Mouse (Mus musculus): ENCODE data around the gene Alkbh8. TPM values are rescaled to one million over a fixed set of nuclear protein-coding genes. Genes with fewer than 3 reads are reported as not detected.
"Not testable (repeated sequence)": the region's sequence is repeated elsewhere in the genome, so short reads cannot be mapped to it uniquely, and the experiment has no call there.

Alkbh8 gene
- total RNA-seq (2021): 10 to 100 TPM; 45.6 to 47.5 TPM

DNA sequence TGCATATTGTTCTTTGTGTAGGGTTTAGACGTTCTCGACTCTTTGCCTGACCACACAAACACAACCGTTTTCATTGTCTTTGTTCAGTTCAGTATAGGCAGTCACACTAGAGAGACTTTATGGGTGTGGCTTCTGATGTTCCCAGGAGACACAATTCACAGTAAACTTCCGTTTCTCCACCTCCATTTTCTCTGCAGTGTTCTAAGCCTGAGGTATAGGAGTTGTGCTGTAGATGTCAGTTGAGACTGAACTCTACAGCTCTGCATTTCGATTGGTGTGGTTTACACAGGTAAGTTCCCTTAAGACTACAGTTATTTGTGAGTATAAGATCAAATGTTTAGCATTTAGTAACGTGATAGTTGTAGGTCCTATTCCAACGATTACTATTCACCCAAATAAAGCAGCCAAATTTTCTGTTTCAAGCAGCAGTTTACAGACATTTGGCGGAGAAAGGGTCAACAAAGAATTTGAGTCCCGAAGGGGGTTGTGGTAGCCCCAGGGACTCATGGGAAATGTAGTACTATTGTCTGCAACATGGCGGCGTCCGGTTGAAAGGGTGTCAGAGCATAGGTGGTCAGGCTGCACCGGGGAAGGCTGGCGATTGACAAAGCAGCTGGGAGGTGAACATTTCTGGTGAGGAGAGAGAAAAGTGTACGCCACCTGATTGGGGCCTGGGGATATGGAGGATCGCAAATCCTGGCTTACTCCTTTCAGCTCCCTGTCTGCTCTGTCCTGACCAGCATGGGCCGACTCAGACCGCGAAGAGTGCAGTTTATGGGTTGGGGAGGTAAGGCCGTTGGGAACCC is at the start of gene Alkbh8:
Alkbh8 (plus strand) TSS at position 179 of the 806 bp plus-strand sequence.
- intact Hi-C loops (cut with DNase I): no loop called here

DNA sequence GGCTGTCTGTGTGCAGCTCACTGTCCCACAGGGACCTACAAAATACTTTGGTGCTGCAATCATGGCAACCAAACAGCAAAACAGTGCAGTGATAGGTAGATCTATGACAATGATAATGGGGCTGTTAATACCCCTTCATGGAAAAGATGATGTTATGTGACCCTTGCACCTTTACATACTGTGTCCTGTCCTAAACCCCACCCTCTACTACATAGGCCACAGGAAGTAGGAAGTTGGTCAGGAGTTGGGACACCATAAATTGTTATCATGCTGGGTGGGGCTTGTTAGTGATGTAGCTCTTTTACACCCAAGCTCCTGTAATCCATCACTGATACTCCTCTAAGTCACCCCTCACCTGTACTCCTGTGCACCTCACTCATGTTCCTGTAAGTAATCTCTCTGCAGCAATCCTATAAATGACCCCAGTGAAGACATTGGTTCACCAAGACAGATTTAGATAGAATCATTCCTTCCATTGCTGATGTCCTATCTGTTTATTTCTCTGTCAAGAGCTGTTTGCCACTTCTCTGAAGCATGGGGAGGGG is 25.6 kb upstream of the Alkbh8 start:
- DNase-seq (ENCODE audit: extremely low spot score in 1 of 2, low spot score in 2 of 2): no peak
- intact Hi-C loops (cut with DNase I): no loop called here

More for the DNA sequence above, at the start of gene Alkbh8:
- peak; percentile 77 to 84 for DNase-seq (ENCODE audit: extremely low spot score in 1 of 2, low spot score in 2 of 2)

DNA sequence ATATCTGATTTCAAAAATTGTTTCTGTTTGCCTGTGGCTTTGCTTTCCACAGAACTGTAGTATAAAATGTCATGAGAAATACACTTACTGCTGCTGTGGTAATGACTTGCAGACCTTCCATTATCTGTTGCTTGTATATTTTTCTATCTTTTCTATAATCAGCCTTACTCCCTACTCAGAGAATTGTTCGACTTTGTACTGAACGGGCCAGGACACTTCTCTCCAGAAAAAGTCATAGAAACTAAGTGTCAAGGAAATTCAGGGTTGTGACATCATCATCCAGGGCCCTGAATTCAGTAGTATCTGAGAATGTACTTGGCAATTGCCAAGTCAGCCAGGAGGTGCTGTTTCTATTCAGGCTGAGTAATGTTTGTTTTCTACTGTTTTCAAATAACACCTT is 24.9 kb upstream of the Alkbh8 start:
- intact Hi-C loops (cut with DNase I): no loop called here
- DNase-seq (ENCODE audit: extremely low spot score in 1 of 2, low spot score in 2 of 2): no peak

DNA sequence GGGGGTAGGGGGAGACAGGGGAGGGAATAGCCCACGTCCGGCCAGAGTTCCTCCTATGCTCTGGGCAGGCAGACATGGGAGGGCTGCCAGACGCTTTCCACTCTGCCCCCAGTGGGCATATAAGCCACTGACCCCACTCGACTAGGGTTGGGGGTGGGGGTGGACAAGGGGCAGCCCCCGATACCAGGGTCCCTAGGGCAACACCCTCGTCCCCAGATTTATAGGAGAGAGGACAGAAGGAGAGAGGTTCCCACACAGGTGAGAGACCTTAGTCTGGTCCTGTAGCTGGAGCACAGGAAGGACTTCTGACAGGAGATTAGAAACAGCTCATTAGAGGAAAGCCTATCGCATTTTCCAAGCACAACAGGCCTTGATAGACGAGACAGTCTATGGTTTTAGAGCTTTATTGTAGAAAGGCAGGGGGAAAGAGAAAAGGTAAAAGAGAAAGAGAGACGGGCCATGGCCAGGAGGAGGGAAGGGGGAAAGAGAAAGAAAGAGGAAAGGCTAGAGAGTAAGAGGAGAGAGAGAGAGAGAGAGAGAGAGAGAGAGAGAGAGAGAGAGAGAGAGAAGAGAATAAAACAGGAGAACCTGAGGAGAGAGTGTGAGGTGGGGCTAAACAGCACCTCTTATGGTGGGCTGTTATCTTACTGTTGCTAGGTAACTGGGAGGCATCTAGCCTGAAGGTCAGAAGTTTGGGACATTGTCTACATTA is 7.4 kb upstream of the Alkbh8 start:
- DNase-seq (ENCODE audit: extremely low spot score in 1 of 2, low spot score in 2 of 2); intact Hi-C loops (cut with DNase I): not testable (repeated sequence)

DNA sequence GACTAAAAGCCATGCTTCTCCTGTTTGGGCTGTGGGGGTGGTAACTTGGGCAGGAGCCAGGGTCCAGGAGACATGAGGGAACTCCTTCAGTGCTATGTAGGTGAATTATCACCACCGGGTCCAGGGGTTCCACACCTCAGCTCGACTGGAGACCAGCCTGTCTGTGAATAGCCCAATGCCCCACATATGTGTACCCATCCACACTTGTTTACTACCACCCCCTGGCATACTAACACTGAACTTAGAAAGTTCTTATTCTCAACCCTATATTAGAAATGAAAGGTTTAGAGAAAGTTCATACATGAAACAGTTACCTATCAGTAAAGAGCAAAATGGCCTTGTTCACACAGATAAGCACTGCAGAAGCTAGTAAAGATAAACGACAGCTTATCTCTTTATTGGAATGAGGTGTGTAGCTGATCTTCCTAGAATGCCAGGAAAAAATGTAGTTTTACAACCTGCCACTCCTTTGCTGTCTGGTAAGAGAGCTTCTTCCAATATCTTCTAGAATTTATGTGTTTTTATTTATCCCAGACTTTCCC is 6.8 kb upstream of the Alkbh8 start:
- intact Hi-C loops (cut with DNase I): no loop called here

DNA sequence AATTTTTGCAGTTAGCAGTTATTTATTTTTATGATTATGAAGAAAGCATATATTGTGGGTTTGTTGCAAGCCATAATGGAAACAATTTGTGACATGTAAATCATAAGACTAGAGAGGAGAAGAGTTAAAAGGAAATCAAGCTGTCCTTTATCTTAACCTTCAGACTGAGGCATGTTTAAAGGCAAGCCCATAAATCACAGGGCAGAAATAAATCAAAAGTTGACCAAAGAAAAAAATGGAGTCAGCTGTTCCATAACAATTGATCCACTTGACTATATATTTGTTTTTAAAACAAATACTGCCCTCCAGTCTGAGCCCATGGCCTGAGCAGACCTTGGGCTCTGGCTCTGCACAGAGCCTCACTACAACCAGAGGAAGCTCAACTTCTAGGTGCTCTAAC is 4.6 kb upstream of the Alkbh8 start:
- DNase-seq (ENCODE audit: extremely low spot score in 1 of 2, low spot score in 2 of 2): no peak
- intact Hi-C loops (cut with DNase I): no loop called here

More for the DNA sequence above, 6.8 kb upstream of the Alkbh8 start:
- no peak for DNase-seq (ENCODE audit: extremely low spot score in 1 of 2, low spot score in 2 of 2)

DNA sequence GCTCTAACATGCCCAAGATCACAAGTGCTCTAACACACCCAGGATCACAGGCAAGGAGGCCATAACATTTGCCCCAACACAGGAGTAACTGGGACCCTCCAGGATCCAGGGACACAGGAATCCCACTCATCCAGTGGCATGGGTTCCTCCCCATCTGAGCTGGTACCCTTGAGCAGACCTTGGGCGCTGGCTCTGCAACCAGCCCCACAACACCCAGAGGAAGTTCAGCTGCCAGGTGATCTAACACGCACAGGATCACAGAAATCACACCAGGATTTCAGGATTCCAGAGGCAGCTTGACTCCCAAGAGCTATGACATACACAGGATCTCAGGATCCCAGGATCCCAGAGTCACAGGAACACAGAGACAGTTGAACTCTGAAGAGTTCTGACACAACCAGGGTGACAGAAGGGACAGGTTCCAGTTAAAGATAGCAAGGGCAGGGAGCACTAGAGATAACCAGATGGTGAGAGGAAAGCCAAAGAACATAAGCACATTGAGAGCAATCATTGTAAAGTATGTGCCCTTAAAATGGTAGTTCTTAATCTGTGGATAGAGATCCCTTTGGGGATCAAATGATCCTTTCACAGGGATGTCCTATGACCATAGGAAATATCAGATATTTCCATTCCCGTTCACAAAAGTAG is 4.1 kb upstream of the Alkbh8 start:
- DNase-seq (ENCODE audit: extremely low spot score in 1 of 2, low spot score in 2 of 2): no peak
- intact Hi-C loops (cut with DNase I): no loop called here

DNA sequence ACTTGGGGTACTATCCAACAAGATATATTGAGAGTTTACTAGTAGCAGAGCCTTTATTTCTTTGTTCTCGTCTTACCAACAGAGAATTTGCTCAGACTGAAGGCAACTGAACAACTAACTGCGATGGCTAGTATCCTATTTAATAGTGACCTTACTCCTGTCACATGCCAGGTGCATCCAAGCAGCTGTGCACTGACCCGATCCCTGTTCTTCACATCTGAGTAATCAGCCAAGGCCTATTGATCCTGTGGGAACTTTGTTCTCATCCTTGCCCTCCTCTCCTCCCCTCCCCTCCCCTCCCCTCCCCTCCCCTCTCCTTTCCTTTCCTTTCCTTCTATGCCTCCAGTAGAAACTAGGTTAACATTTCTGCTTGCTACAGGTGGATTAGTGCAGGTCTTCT is 1.7 kb downstream of the Alkbh8 start:
- intact Hi-C loops (cut with DNase I): no loop called here

DNA sequence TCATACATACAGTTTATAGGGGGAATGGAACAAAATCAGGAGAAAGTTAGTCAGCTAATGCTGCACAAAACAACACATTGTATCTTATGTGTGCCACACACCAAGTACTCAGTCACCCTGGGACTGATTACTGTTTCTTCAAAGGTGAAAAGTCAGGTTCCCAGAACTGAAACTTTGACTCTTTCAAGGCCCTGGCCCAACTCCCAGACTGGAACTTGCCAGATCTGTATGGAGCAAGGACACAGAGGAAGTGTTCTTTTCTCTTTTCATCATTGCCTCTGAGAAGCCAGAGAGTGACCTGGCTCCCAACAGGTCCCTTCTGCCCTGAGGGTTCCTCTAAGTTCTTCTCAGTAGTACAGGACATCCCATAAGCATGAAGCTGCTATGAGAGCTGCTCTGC is 10.2 kb downstream of the Alkbh8 start:
- intact Hi-C loops (cut with DNase I): no loop called here
- no peak for DNase-seq (ENCODE audit: extremely low spot score in 1 of 2, low spot score in 2 of 2)

More for the DNA sequence above, 1.7 kb downstream of the Alkbh8 start:
- DNase-seq (ENCODE audit: extremely low spot score in 1 of 2, low spot score in 2 of 2): no peak

DNA sequence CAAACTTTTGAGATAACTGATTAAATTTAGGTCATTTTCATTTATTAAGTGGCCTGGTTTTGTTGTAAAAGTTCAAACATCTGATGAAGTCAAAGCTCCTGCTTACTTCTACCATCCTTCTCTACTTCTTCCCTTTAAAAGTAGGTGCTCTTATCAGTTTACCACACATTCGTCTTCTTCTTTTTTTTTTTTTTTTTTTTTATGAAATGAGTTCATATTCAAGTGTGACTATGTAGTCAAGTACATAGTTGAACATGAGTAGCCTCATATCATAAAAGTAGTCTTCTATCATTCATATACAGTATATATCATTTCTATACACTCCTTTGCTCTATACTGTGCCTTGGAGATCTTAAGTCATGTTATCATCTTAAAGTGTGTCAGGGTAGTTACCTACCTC is 11.0 kb downstream of the Alkbh8 start:
- no peak for DNase-seq (ENCODE audit: extremely low spot score in 1 of 2, low spot score in 2 of 2)
- intact Hi-C loops (cut with DNase I): no loop called here

DNA sequence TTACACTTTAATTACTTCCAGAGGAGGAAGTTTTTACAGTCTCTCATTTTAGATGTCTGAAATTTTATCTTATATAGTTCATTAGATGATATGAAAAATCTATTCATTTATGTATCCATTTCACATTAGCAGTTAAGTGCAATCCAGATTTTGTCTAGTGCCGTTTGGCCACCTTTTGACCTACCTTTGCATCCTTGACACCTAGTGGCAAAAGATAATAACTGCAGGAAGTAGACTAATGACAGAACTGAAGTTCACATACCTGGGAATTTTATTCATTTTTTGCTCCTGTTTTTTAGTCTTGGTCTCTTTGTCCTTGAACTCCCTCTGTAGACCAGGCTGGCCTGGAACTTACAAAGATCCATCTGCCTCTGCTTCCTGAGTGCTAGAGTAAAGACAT is 15.1 kb downstream of the Alkbh8 start:
- DNase-seq (ENCODE audit: extremely low spot score in 1 of 2, low spot score in 2 of 2): no peak
- intact Hi-C loops (cut with DNase I): no loop called here

DNA sequence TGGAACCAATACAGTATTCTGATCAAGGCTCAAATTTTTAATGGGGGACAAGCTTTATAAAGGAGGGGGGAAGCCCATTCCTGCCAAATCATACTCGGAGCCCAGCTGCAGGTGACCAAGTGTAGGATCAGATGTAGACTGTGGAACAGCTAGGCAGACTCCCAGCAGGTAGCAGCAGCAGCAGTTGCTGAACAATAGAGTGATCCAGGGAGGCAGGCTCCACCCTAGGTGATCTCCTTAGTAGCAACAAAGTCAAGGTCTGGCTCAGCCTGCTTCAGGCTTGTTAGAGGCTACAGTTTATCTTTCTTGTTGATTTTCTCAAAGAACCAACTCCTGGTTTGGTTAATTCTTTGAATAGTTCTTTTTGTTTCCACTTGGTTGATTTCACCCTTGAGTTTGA is 41.4 kb downstream of the Alkbh8 start:
- intact Hi-C loops (cut with DNase I); DNase-seq (ENCODE audit: extremely low spot score in 1 of 2, low spot score in 2 of 2): not testable (repeated sequence)

DNA sequence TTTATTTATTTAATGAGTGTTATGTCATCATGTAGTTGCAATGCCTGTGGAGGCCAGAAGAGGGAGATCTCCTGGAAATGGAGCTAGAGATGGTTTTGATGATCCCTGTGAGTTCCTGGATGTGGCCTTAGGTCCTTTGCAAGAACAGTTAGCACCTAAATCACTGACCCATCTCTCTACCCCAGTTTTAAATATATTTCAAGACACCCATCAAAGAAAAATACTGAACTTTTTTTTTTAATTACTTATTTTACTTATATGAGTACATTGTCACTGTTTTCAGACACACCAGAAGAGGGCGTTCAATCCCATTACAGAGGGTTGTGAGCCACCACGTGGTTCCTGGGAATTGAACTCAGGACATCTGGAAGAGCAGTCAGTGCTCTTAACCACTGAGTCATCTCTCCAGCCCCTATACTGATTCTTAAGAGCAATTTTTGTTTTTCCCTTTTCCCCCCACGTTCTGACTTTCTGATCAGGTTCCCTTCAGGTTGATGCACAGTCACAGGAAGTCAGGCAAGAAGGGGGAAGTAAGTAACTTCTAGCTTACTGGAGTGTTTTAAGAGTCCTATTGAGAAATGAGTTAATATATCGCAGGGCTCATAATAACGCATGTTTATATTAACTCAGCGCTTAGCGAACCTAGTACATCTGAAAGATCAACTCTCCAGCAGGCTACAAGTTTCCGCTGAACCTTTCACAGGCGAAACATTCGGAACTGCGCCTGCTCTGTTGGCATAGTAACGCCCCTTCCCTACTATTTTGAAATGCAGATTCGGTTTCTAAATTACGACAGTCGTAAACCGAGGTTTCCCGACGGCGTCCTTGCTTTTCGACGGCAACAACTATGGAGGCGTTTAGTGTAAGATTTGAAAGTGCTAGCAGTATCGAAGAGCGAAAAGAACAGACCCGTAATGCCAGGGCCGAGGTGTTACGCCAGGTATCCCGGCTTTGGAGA is 68.6 kb downstream of the Alkbh8 start, which contains the start of gene Cwf19l2:
Cwf19l2 (plus strand) TSS at position 342 of the 958 bp plus-strand sequence.
- intact Hi-C loops (cut with DNase I): loop anchor here (5.0 to 10.0 kb wide), 2 partner anchors 129 to 891 kb away; partner anchors contain the start of gene Gucy1a2
- DNase-seq (ENCODE audit: extremely low spot score in 1 of 2, low spot score in 2 of 2): peak; percentile 88 to 91

DNA sequence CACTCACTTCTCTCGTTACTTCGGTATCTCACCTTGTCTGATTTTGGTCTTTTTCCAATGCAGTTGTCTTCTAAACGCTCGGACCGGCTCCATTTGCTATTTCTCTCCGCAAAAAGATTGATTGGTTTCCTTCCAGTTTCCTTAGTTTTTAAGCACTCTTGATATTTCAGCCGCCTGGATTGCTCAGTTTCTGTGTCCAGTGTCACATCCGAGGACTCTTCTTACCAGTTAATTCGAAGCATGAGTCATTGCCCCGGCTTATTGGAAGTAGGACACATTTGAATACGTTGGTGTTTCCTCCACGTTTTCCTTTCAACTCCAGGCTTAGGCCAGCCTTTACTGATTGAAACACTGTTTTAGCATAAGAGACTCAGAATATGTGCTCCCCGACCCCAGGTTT is 69.4 kb downstream of the Alkbh8 start:
- DNase-seq (ENCODE audit: extremely low spot score in 1 of 2, low spot score in 2 of 2): peak in 1 of 2 experiments; percentile 16
- intact Hi-C loops (cut with DNase I): loop anchor here (5.0 to 10.0 kb wide), 2 partner anchors 128 to 890 kb away; partner anchors contain the start of gene Gucy1a2

DNA sequence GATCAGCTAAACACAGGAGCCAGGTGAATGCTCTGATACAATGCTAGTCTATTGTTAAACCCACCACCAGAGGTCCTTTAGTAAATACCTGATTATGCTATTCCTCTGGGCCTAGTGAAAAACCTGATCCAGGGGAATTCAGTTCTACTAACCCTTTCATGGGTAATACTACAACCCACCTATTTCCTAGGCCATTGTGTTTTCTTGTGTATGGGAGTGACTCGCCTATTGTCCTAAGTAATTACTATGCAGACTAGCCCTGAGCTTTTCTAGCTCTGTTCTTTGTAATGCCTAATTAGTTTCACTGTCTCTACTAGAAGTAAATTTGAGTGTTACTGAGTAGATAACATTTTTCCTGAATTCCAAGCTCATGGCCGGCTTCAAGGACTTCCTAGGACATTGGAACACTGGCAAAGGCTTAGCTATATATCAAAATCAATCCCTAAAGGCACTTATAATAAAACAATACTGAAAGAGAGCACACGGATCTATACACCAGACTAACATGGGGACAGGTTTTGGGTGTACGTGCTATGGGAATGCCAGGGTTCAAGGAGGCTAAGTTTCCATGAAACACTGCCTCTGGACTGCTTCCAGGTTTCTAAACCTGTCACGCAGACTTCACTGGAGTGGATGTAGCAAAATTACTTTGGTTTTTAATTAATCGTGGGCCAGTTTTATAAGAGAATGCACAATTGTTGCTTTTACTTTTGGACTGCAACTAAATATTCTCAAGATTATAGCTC is 104.8 kb downstream of the Alkbh8 start:
- intact Hi-C loops (cut with DNase I): not testable (repeated sequence)

More for the DNA sequence above, 104.8 kb downstream of the Alkbh8 start:
- not testable (repeated sequence) for DNase-seq (ENCODE audit: extremely low spot score in 1 of 2, low spot score in 2 of 2)

Data from left cerebral cortex, postnatal 10 days (tissue).